Mouse (Mus musculus) forebrain, embryonic 12.5 days (tissue): ENCODE measurements at regions not wholly inside any gene's neighbourhood (a gene's known extent, or its start where the extent isn't known, plus 50 kb on each side); places are given as distances from the start of the nearest gene placed in this dataset.

Experiments
- ATAC-seq: fragments of 200-750 bp; cut with Nextera tagmentation; 2 replicates; pipeline ENCODE4 v1.8.0; 2017; ENCODE audit warnings: moderate TSS enrichment; ENCODE audit not compliant: low FRiP score
- H3K27ac ChIP-seq: fragments of 300-500 bp; sonication (generic); 2 replicates; pipeline ENCODE4 v1.5.1; 2016; ENCODE audit warnings: mild to moderate bottlenecking
- H3K27me3 ChIP-seq: fragments of 300-500 bp; sonication (generic); 2 replicates; pipeline ENCODE4 v1.6.1; 2016; ENCODE audit warnings: mild to moderate bottlenecking
- H3K36me3 ChIP-seq: fragments of 300-500 bp; sonication (generic); replicated peaks from 2 replicates; pipeline ENCODE4 v1.6.1; 2016; ENCODE audit warnings: mild to moderate bottlenecking
- H3K4me1 ChIP-seq: fragments of 300-500 bp; sonication (generic); 2 replicates; pipeline ENCODE4 v1.6.1; 2016
- H3K4me2 ChIP-seq: fragments of 300-500 bp; sonication (generic); 2 replicates; pipeline ENCODE4 v1.6.1; 2016; ENCODE audit warnings: mild to moderate bottlenecking, moderate library complexity
- H3K4me3 ChIP-seq: fragments of 300-500 bp; sonication (generic); replicated peaks from 2 replicates; pipeline ENCODE4 v1.5.1; 2016; ENCODE audit warnings: mild to moderate bottlenecking
- H3K9ac ChIP-seq: fragments of 300-500 bp; sonication (generic); 2 replicates; pipeline ENCODE4 v1.6.1; 2016; ENCODE audit warnings: mild to moderate bottlenecking
- H3K9me3 ChIP-seq: fragments of 300-500 bp; sonication (generic); 2 replicates; pipeline ENCODE4 v1.6.1; 2016
- WGBS: fragments of 180-500 bp; shearing (Covaris S2); methylation state at CpG from one replicate; pipeline ENCODE4 v1.1.7; 2016; 5-methylcytosine and 5-hydroxymethylcytosine counted together

GRCm38 (mm10) chr19:56162156-56162555 is 124.8 kb upstream of the Habp2 start:
- no peak overlapping the region for H3K27ac ChIP-seq
- no peak overlapping the region for H3K4me3 ChIP-seq
- no peaks in the 10 kb centered on the region for H3K4me1 ChIP-seq
- no peaks in the 10 kb centered on the region for H3K36me3 ChIP-seq
- no peak overlapping the region for H3K9ac ChIP-seq
- no peak for ATAC-seq
- H3K4me2 ChIP-seq, result no peak overlapping the region
- 86% methylated on average over 3 of the region's 3 CpGs for WGBS
- H3K27me3 ChIP-seq, result no peaks in the 10 kb centered on the region
- no peaks in the 10 kb centered on the region for H3K9me3 ChIP-seq

DNA sequence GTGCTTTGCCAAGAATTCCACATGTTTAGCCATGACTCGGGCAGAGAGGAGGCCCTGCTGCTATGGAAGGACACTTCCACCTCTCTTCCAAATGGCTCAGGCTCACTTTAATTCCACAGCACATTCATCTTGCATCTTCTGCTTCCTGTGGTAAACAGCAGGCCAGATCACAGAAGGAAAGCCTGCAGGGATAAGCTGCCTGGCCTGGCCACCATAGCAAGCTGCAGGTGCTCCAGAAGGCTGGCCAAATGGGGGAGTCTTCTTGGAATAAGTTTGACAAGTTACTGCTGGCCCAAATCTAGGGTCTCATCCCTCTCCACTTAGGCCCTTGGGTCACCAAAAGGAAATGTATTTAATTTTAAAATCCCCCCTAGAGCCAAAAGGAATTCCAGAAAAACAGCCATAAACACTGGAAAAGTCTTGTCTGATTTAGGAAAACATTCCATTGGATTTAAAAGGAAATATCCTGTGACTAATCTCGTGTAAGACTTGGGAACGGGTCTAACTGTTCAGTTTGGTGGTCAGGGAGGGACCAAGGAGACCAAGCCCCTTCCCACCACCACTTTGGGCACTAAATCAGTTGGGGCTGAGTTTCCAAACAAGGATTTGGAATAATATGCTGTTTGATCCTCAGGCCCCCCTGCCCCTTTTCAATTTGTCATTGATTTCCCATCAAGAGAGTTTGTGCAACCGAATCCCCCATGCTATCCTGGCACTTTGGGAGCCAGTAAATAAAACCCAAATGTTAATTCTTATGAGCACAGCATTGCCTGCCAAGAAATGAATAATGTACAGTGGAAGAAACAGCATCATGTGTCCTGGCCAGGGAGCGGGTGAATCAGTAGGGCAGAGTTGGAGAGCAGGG is 117.6 kb upstream of the Habp2 start:
- Histone ChIP-seq H3K4me3 (no peak overlapping the region), H3K4me2 (no peak overlapping the region), H3K27ac (no peak overlapping the region), H3K36me3 (no peaks in the 10 kb centered on the region), H3K9ac (no peak overlapping the region), H3K9me3 (no peaks in the 10 kb centered on the region; the same call in 1 of the 2 replicates), H3K27me3 (peaks cover 5% of the 10 kb centered on the region; the same call in 1 of the 2 replicates), H3K4me1 (no peaks in the 10 kb centered on the region)
- WGBS, result 85% methylated on average over 5 of the region's 5 CpGs
- ATAC-seq, result no peak

GRCm38 (mm10) chr19:56169998-56170274 is 117.0 kb upstream of the Habp2 start:
- Histone ChIP-seq H3K4me3 (no peak overlapping the region), H3K9ac (no peak overlapping the region), H3K4me1 (no peaks in the 10 kb centered on the region), H3K27ac (no peak overlapping the region), H3K4me2 (no peak overlapping the region), H3K9me3 (no peaks in the 10 kb centered on the region; the same call in 1 of the 2 replicates), H3K27me3 (peaks cover 5% of the 10 kb centered on the region; the same call in 1 of the 2 replicates), H3K36me3 (no peaks in the 10 kb centered on the region)
- no peak for ATAC-seq
- 91% methylated on average over 4 of the region's 4 CpGs for WGBS

- H3K4me3 ChIP-seq, result no peak overlapping the region
- H3K9ac ChIP-seq, result no peak overlapping the region
- WGBS, result 55% methylated on average over 5 of the region's 5 CpGs
- no peaks in the 10 kb centered on the region; the same call in 1 of the 2 replicates for H3K9me3 ChIP-seq
- no peak overlapping the region for H3K4me2 ChIP-seq
- H3K27ac ChIP-seq, result no peak overlapping the region
- H3K4me1 ChIP-seq, result no peaks in the 10 kb centered on the region
- no peaks in the 10 kb centered on the region for H3K36me3 ChIP-seq
- ATAC-seq, result no peak
- H3K27me3 ChIP-seq, result peaks cover 22% of the 10 kb centered on the region
Measured at GRCm38 (mm10) chr19:56172454-56172853, 114.5 kb upstream of the Habp2 start.

DNA sequence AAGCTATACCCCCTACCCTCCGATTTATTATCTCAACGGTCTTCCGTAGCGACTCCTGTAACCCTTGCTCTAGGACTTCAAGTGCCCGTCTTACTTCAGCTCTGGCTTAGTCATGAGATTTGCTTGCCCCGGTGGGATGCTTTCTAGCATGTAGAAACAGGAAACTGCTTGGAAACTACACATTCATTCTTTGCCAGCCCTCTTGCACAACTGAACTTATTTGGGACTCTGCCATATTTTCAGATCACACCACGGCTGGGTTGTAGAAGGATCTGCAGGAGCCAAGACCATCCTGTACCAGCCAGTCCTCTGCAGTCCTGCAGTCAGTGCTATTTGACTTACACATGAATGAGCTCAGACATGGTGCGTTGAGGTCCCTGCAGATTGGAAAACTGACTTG is 110.9 kb upstream of the Habp2 start:
- ATAC-seq, result no peak
- 93% methylated on average over 8 of the region's 8 CpGs for WGBS
- H3K9me3 ChIP-seq, result no peaks in the 10 kb centered on the region

DNA sequence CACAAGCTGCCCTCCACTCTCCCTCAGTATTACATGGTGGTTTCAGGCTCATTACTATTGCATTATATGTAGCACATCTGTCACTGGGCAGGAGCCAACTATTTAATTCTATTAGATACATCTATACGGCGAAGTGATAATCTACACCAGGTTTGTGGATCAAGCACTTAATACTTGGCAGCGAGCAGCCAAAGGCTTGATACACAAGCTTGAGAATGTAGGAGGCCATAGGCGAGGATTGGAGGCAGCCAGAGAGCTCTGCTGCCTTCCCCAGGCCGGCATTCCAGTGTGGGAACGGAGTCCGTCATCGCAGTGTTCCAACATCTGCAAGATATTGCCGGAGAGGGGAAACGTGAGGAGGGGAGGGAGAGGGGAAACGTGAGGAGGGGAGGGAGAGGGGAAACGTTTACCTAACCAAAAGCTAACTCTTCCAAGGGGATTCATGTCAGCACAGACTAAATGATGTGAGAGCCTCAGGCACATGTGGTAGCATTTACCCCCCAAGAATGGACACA is 109.6 kb upstream of the Habp2 start:
- H3K4me1 ChIP-seq, result no peaks in the 10 kb centered on the region
- H3K36me3 ChIP-seq, result no peaks in the 10 kb centered on the region
- no peak overlapping the region for H3K27ac ChIP-seq
- WGBS, result 69% methylated on average over 12 of the region's 12 CpGs
- H3K4me2 ChIP-seq, result no peak overlapping the region
- no peak overlapping the region for H3K4me3 ChIP-seq
- ATAC-seq, result no peak
- peaks cover 36% of the 10 kb centered on the region for H3K27me3 ChIP-seq
- H3K9ac ChIP-seq, result no peak overlapping the region
- no peaks in the 10 kb centered on the region for H3K9me3 ChIP-seq

More for the DNA sequence above, 110.9 kb upstream of the Habp2 start:
- Histone ChIP-seq H3K4me1 (no peaks in the 10 kb centered on the region), H3K27me3 (peaks cover 36% of the 10 kb centered on the region), H3K4me2 (no peak overlapping the region), H3K4me3 (no peak overlapping the region), H3K36me3 (no peaks in the 10 kb centered on the region), H3K9ac (no peak overlapping the region), H3K27ac (no peak overlapping the region)

DNA sequence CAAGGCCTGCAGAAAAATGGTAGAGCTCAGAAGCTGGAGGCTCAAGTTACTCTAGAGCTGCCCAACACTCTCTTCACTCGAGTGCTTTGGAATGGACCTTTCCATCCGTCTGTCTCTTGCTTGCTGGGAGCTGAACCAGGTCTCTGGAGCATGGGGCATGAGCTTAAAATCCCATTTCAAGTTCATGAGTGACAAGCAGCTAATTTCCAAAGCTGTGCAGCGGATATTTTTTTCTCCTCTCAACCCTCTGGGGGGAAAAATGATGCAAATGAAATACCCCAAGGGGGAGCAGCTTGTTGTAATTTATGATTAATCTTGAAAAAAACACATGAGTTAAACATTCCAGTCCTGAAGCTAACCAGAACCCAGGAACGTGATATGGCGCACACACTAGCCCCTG is 101.2 kb upstream of the Habp2 start:
- Histone ChIP-seq H3K36me3 (no peaks in the 10 kb centered on the region), H3K9me3 (peaks cover 12% of the 10 kb centered on the region; the same call in 1 of the 2 replicates), H3K4me3 (no peak overlapping the region), H3K4me2 (no peak overlapping the region), H3K9ac (no peak overlapping the region), H3K4me1 (peaks cover 13% of the 10 kb centered on the region), H3K27ac (no peak overlapping the region), H3K27me3 (peaks cover 59% of the 10 kb centered on the region)
- WGBS, result 86% methylated on average over 5 of the region's 5 CpGs
- no peak for ATAC-seq

DNA sequence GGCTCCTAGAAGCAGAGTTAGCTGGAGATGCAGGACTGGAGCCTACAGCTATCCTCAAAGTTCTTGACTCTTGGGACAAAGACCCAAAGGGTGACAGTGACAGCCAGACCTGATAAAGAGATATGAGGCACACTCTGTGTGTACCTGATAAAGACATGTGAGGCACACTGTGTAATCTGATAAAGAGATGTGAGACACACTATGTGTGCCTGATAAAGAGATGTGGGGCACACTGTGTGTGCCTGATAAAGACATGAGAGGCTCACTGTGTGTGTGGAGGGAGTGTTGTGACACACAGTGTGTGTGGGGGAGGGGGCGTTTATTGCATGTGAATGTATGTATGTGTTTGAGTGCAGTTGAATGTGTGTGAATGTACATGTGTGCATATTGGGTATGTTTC is 97.8 kb upstream of the Habp2 start:
- Histone ChIP-seq H3K4me1 (peaks cover 14% of the 10 kb centered on the region), H3K9me3 (peaks cover 3% of the 10 kb centered on the region; the same call in 1 of the 2 replicates), H3K9ac (no peak overlapping the region), H3K27ac (no peak overlapping the region), H3K36me3 (no peaks in the 10 kb centered on the region), H3K4me3 (no peak overlapping the region), H3K27me3 (peaks cover 91% of the 10 kb centered on the region), H3K4me2 (no peak overlapping the region)
- 95% methylated on average over 1 of the region's 1 CpGs for WGBS
- ATAC-seq, result no peak

DNA sequence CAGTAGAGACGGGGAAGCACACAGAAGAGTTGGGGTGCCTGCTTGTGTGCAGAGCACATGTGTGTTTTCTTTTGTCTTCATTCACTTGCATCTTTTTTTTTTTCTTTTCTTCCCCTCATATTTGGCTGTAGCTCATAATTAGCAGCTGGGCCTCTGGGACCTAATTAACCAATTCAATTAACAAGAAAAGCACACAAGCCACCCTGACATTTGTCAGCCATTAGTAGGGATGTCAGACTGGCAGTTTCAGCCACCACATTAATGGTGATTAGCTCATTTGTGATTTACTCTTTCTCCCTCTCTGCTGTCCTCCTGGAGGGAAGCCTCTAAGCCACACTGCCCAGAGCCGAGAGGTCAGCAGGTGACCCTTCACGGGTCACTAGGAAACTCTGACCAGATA is 96.7 kb upstream of the Habp2 start:
- Histone ChIP-seq H3K36me3 (no peaks in the 10 kb centered on the region), H3K4me2 (no peak overlapping the region), H3K4me3 (no peak overlapping the region), H3K9me3 (no peaks in the 10 kb centered on the region), H3K27me3 (peaks cover 85% of the 10 kb centered on the region), H3K27ac (no peak overlapping the region), H3K9ac (no peak overlapping the region), H3K4me1 (peaks cover 14% of the 10 kb centered on the region)
- ATAC-seq, result peak; percentile 64; the same call in 1 of the 2 replicates
- WGBS, result 5% methylated on average over 3 of the region's 3 CpGs

DNA sequence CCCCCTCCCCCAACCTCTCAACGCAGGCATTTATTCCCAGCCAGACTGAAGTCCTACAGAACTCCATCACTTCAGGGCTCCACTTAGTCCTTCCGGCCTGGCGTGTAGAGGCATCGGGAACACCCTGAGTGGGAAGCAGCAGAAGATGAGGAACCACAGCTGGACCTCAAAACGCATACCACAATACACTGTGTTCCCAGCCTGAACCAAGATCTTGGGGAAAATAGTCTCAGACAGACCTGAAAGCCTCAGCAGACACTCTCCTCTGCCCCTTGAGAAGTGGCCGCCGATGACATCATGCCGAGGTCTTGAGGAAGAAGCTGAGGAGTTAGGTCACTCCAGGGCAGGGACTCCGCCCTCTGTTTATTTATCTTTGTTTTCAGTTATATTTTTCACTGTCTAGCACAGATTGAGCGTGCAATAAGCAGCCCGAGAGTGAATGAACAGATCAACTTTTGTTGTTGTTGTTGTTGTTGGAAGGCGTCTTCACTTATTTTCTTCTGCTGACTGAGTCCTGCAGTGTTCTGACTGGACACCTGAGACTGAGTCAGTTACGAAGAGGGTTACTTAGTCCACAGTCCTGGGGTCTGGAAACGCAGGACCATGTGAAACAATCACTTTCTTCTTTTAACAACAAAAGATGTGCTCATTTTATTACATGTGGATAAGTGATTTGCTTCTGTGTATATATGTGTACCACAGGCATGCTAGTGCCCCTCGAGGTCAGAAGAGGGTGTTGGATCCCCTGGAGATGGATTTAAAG is 88.3 kb upstream of the Habp2 start:
- no peak for ATAC-seq
- Histone ChIP-seq H3K9me3 (no peaks in the 10 kb centered on the region), H3K27me3 (peaks cover 78% of the 10 kb centered on the region), H3K36me3 (no peaks in the 10 kb centered on the region), H3K4me2 (no peak overlapping the region), H3K27ac (no peak overlapping the region), H3K9ac (no peak overlapping the region), H3K4me3 (no peak overlapping the region), H3K4me1 (peaks cover 8% of the 10 kb centered on the region)
- WGBS, result 92% methylated on average over 15 of the region's 15 CpGs

- peaks cover 8% of the 10 kb centered on the region for H3K4me1 ChIP-seq
- ATAC-seq, result no peak
- peaks cover 75% of the 10 kb centered on the region for H3K27me3 ChIP-seq
- 67% methylated on average over 14 of the region's 14 CpGs for WGBS
- H3K36me3 ChIP-seq, result no peaks in the 10 kb centered on the region
- no peak overlapping the region for H3K27ac ChIP-seq
- no peak overlapping the region for H3K4me2 ChIP-seq
- no peak overlapping the region for H3K4me3 ChIP-seq
- no peaks in the 10 kb centered on the region for H3K9me3 ChIP-seq
- H3K9ac ChIP-seq, result no peak overlapping the region
Measured at GRCm38 (mm10) chr19:56199401-56200150, 87.4 kb upstream of the Habp2 start.
